Mouse (Mus musculus) cerebellum, adult 2 months (tissue): Measurements from ENCODE around the gene Rin3.

Experiments used
- CTCF ChIP-seq: fragments of 200-500 bp; IDR thresholded peaks from 2 replicates; pipeline ENCODE4 v1.5.1; 2011; ENCODE audit warnings: low read depth, mild to moderate bottlenecking, control low read depth, low read length, moderate library complexity, borderline replicate concordance; ENCODE audit not compliant: insufficient read depth
- POLR2A ChIP-seq: fragments of 200-500 bp; IDR thresholded peaks from 2 replicates; pipeline ENCODE4 v1.6.1; 2011; ENCODE audit warnings: low read length, control low read depth, borderline replicate concordance; ENCODE audit not compliant: insufficient read depth

GRCm38 (mm10) chr12:102339085-102339484, 56.2 kb downstream of the Rin3 start:
- TF ChIP-seq CTCF = peak; percentile 25; the same call in 1 of the 2 replicates
- no peak for TF ChIP-seq POLR2A
